Mouse (Mus musculus): ENCODE data around the gene Igf1r. TPM values are rescaled to one million over a fixed set of nuclear protein-coding genes. Genes with fewer than 3 reads are reported as not detected.
A peak's percentile ranks its signal among the peaks of the same experiment; 100 is the strongest.

The Igf1r gene
- polyA plus RNA-seq, 1 experiment = 2.7 TPM

- Histone ChIP-seq H3K27me3 (ENCODE audit: control insufficient read depth, insufficient read depth, low read length) (no peaks in the 10 kb centered on the region), H3K4me3 (ENCODE audit: extremely low read depth, insufficient read depth, insufficient read length) (peak overlapping the region; percentile 52), H3K36me3 (ENCODE audit: control insufficient read depth, insufficient read depth, low read length) (no peaks in the 10 kb centered on the region), H3K27ac (ENCODE audit: insufficient read depth, low read length) (peak overlapping the region; percentile 76), H3K4me1 (ENCODE audit: control insufficient read depth, insufficient read depth, insufficient read length) (peaks cover 8% of the 10 kb centered on the region; the same call in 1 of the 2 replicates)
- DNase-seq (ENCODE audit: low read depth in 1 of 2, low spot score in 2 of 2) = no peak
- WGBS = 15% methylated on average over 11 of the region's 11 CpGs
- TF ChIP-seq POLR2A (IDR thresholded peaks at IDR 0.05; ENCODE audit: low read depth, low read length) (no peak), CTCF (IDR thresholded peaks at IDR 0.05; ENCODE audit: extremely low read depth, insufficient read depth, insufficient read length, insufficient replicate concordance) (no peak)
These were observed 324.6 kb downstream of the Igf1r start for GRCm38 (mm10) chr7:68277054-68277896.

- peak overlapping the region; percentile 76 for H3K27ac ChIP-seq (ENCODE audit: insufficient read depth, low read length)
These were observed 325.3 kb downstream of the Igf1r start for GRCm38 (mm10) chr7:68277897-68278270.

GRCm38 (mm10) chr7:68278385-68278784, 325.8 kb downstream of the Igf1r start:
- 76% methylated on average over 6 of the region's 6 CpGs for WGBS
- no peak for TF ChIP-seq POLR2A (IDR thresholded peaks at IDR 0.05; ENCODE audit: low read depth, low read length)
- no peak for TF ChIP-seq CTCF (IDR thresholded peaks at IDR 0.05; ENCODE audit: extremely low read depth, insufficient read depth, insufficient read length, insufficient replicate concordance)
- H3K4me1 ChIP-seq (ENCODE audit: control insufficient read depth, insufficient read depth, insufficient read length) = peaks cover 12% of the 10 kb centered on the region; the same call in 1 of the 2 replicates
- H3K27me3 ChIP-seq (ENCODE audit: control insufficient read depth, insufficient read depth, low read length) = no peaks in the 10 kb centered on the region
- peak overlapping the region; percentile 42; the same call in 1 of the 2 replicates for H3K4me3 ChIP-seq (ENCODE audit: extremely low read depth, insufficient read depth, insufficient read length)
- DNase-seq (ENCODE audit: low read depth in 1 of 2, low spot score in 2 of 2) = no peak
- no peaks in the 10 kb centered on the region for H3K36me3 ChIP-seq (ENCODE audit: control insufficient read depth, insufficient read depth, low read length)
- H3K27ac ChIP-seq (ENCODE audit: insufficient read depth, low read length) = peak overlapping the region; percentile 76

More at GRCm38 (mm10) chr7:68277897-68278270, 325.3 kb downstream of the Igf1r start:
- H3K27me3 ChIP-seq (ENCODE audit: control insufficient read depth, insufficient read depth, low read length) = no peaks in the 10 kb centered on the region
- H3K36me3 ChIP-seq (ENCODE audit: control insufficient read depth, insufficient read depth, low read length) = no peaks in the 10 kb centered on the region
- peak overlapping the region; percentile 42; the same call in 1 of the 2 replicates for H3K4me3 ChIP-seq (ENCODE audit: extremely low read depth, insufficient read depth, insufficient read length)
- no peak for DNase-seq (ENCODE audit: low read depth in 1 of 2, low spot score in 2 of 2)
- peaks cover 10% of the 10 kb centered on the region; the same call in 1 of the 2 replicates for H3K4me1 ChIP-seq (ENCODE audit: control insufficient read depth, insufficient read depth, insufficient read length)
- WGBS = 74% methylated on average over 4 of the region's 4 CpGs
- TF ChIP-seq CTCF (IDR thresholded peaks at IDR 0.05; ENCODE audit: extremely low read depth, insufficient read depth, insufficient read length, insufficient replicate concordance) = no peak
- TF ChIP-seq POLR2A (IDR thresholded peaks at IDR 0.05; ENCODE audit: low read depth, low read length) = no peak

- H3K27me3 ChIP-seq (ENCODE audit: control insufficient read depth, insufficient read depth, low read length) = no peaks in the 10 kb centered on the region
- no peaks in the 10 kb centered on the region for H3K36me3 ChIP-seq (ENCODE audit: control insufficient read depth, insufficient read depth, low read length)
- H3K4me1 ChIP-seq (ENCODE audit: control insufficient read depth, insufficient read depth, insufficient read length) = peaks cover 17% of the 10 kb centered on the region; the same call in 1 of the 2 replicates
- WGBS = 43% methylated on average over 6 of the region's 6 CpGs
- TF ChIP-seq POLR2A (IDR thresholded peaks at IDR 0.05; ENCODE audit: low read depth, low read length) (no peak), CTCF (IDR thresholded peaks at IDR 0.05; ENCODE audit: extremely low read depth, insufficient read depth, insufficient read length, insufficient replicate concordance) (no peak)
- no peak for DNase-seq (ENCODE audit: low read depth in 1 of 2, low spot score in 2 of 2)
- H3K4me3 ChIP-seq (ENCODE audit: extremely low read depth, insufficient read depth, insufficient read length) = peak overlapping the region; percentile 42; the same call in 1 of the 2 replicates
- peak overlapping the region; percentile 76 for H3K27ac ChIP-seq (ENCODE audit: insufficient read depth, low read length)
These were observed 326.3 kb downstream of the Igf1r start for GRCm38 (mm10) chr7:68278908-68279307.

GRCm38 (mm10) chr7:68279481-68279880, 326.9 kb downstream of the Igf1r start:
- no peak for DNase-seq (ENCODE audit: low read depth in 1 of 2, low spot score in 2 of 2)
- H3K27me3 ChIP-seq (ENCODE audit: control insufficient read depth, insufficient read depth, low read length) = no peaks in the 10 kb centered on the region
- H3K27ac ChIP-seq (ENCODE audit: insufficient read depth, low read length) = peak overlapping the region; percentile 76
- no peaks in the 10 kb centered on the region; the same call in 1 of the 2 replicates for H3K36me3 ChIP-seq (ENCODE audit: control insufficient read depth, insufficient read depth, low read length)
- H3K4me1 ChIP-seq (ENCODE audit: control insufficient read depth, insufficient read depth, insufficient read length) = peaks cover 19% of the 10 kb centered on the region; the same call in 1 of the 2 replicates
- 66% methylated on average over 7 of the region's 7 CpGs for WGBS
- no peak for TF ChIP-seq POLR2A (IDR thresholded peaks at IDR 0.05; ENCODE audit: low read depth, low read length)
- no peak for TF ChIP-seq CTCF (IDR thresholded peaks at IDR 0.05; ENCODE audit: extremely low read depth, insufficient read depth, insufficient read length, insufficient replicate concordance)
- peak overlapping the region; percentile 42; the same call in 1 of the 2 replicates for H3K4me3 ChIP-seq (ENCODE audit: extremely low read depth, insufficient read depth, insufficient read length)

GRCm38 (mm10) chr7:68280352-68280869, 327.8 kb downstream of the Igf1r start:
- TF ChIP-seq POLR2A (IDR thresholded peaks at IDR 0.05; ENCODE audit: low read depth, low read length) (no peak), CTCF (IDR thresholded peaks at IDR 0.05; ENCODE audit: extremely low read depth, insufficient read depth, insufficient read length, insufficient replicate concordance) (no peak)
- Histone ChIP-seq H3K27ac (ENCODE audit: insufficient read depth, low read length) (peak overlapping the region; percentile 76), H3K36me3 (ENCODE audit: control insufficient read depth, insufficient read depth, low read length) (peaks cover 1% of the 10 kb centered on the region; the same call in 1 of the 2 replicates), H3K4me3 (ENCODE audit: extremely low read depth, insufficient read depth, insufficient read length) (peak overlapping the region; percentile 10; the same call in 1 of the 2 replicates), H3K27me3 (ENCODE audit: control insufficient read depth, insufficient read depth, low read length) (no peaks in the 10 kb centered on the region), H3K4me1 (ENCODE audit: control insufficient read depth, insufficient read depth, insufficient read length) (peaks cover 24% of the 10 kb centered on the region)
- DNase-seq (ENCODE audit: low read depth in 1 of 2, low spot score in 2 of 2) = no peak
- 73% methylated on average over 19 of the region's 19 CpGs for WGBS

Measured in spleen, adult 2 months (tissue).